Mouse (Mus musculus) gastrocnemius, adult 2 months (tissue): ENCODE results near the gene Rint1. TPM values are rescaled to one million over a fixed set of nuclear protein-coding genes. Genes with fewer than 3 reads are reported as not detected.

Experiments used
- DNase-seq: peaks from one replicate; pipeline ENCODE4 v3.0.0; 2022
- H3K27ac ChIP-seq: fragments of 200-600 bp; 2 replicates; pipeline ENCODE4 v1.8.1; 2022; ENCODE audit warnings: mild to moderate bottlenecking
- H3K4me3 ChIP-seq: fragments of 200-600 bp; 2 replicates; pipeline ENCODE4 v1.8.1; 2022; ENCODE audit warnings: mild to moderate bottlenecking, moderate library complexity
- CTCF ChIP-seq: fragments of 200-600 bp; IDR thresholded peaks from 2 replicates; pipeline ENCODE4 v1.8.1; 2022; ENCODE audit warnings: antibody characterized with exemption, mild to moderate bottlenecking, moderate library complexity
- intact Hi-C: fragments of 180-260 bp; cut with DNase I; formaldehyde crosslinking; loops from one replicate; pipeline ENCODE4 v1.15.1; 2025
- total RNA-seq, 2 experiments: library from RNA; stranded (reverse); gene quantifications; 2 replicates each; pipeline ENCODE4 v1.2.3; 2021

The Rint1 gene
- total RNA-seq, 2 experiments from 2014 or later = 7.9 to 8.1 TPM

- intact Hi-C loops = loop anchor here (10.0 kb wide), 1 partner anchor 175 kb away; the partner anchor contains the start of gene Fam126a
- no peak for TF ChIP-seq CTCF
- H3K4me3 ChIP-seq = no peak overlapping the region
These were observed 72.4 kb downstream of the Rint1 start for GRCm38 (mm10) chr5:23859896-23860295.

GRCm38 (mm10) chr5:23861721-23862120 is 74.2 kb downstream of the Rint1 start:
- no peak for TF ChIP-seq CTCF
- no peak overlapping the region for H3K27ac ChIP-seq

More at GRCm38 (mm10) chr5:23859896-23860295, 72.4 kb downstream of the Rint1 start:
- no peak for DNase-seq
- H3K27ac ChIP-seq = no peak overlapping the region

GRCm38 (mm10) chr5:23862291-23862690 is 74.8 kb downstream of the Rint1 start:
- no peak overlapping the region for H3K4me3 ChIP-seq
- peak overlapping the region; percentile 4; the same call in 1 of the 2 replicates for H3K27ac ChIP-seq
- peak; percentile 83 for DNase-seq
- intact Hi-C loops = no loop called here
- TF ChIP-seq CTCF = no peak

More at GRCm38 (mm10) chr5:23861721-23862120, 74.2 kb downstream of the Rint1 start:
- no peak for DNase-seq
- intact Hi-C loops = no loop called here
- H3K4me3 ChIP-seq = no peak overlapping the region

GRCm38 (mm10) chr5:23863166-23864053 is 75.9 kb downstream of the Rint1 start:
- no peak for TF ChIP-seq CTCF
- intact Hi-C loops = no loop called here
- Histone ChIP-seq H3K27ac (no peak overlapping the region), H3K4me3 (no peak overlapping the region)
- DNase-seq = no peak

GRCm38 (mm10) chr5:23864054-23864965 is 76.8 kb downstream of the Rint1 start:
- no peak overlapping the region for H3K4me3 ChIP-seq
- H3K27ac ChIP-seq = no peak overlapping the region
- no peak for TF ChIP-seq CTCF
- DNase-seq = no peak
- intact Hi-C loops = no loop called here

GRCm38 (mm10) chr5:23865941-23866340 is 78.4 kb downstream of the Rint1 start:
- intact Hi-C loops = no loop called here

More at GRCm38 (mm10) chr5:23865941-23866340, 78.4 kb downstream of the Rint1 start:
- no peak for DNase-seq
- TF ChIP-seq CTCF = no peak
- no peak overlapping the region for H3K27ac ChIP-seq
- no peak overlapping the region for H3K4me3 ChIP-seq

Other genes starting within 250 kb of the Rint1 start
- 10 to 100 TPM; 26.8 to 27.1 TPM for gene Srpk2, start 103.1 kb upstream of the Rint1 start, total RNA-seq
- 10 to 100 TPM in 1 of 2 experiments, 1 to 10 TPM in 1; 9.9 to 11.2 TPM for gene Pus7, start 4.0 kb upstream of the Rint1 start, total RNA-seq
- 10 to 100 TPM; 64.1 to 74.4 TPM for gene Tomm7, start 56.5 kb downstream of the Rint1 start, total RNA-seq
- gene Fam126a, start 243.0 kb downstream of the Rint1 start, total RNA-seq = 1 to 10 TPM; 4.7 to 9.0 TPM